Mouse (Mus musculus): ENCODE results near the gene Ivd.

Gene Ivd

GRCm38 (mm10) chr2:118881956-118882355 lies 20.2 kb downstream of the Ivd start:
- no peak for DNase-seq (ENCODE audit: low spot score in 2 of 2)

GRCm38 (mm10) chr2:118882840-118883679 lies 21.3 kb downstream of the Ivd start:
- DNase-seq (ENCODE audit: low spot score in 2 of 2) = peak in 1 of 2 experiments; percentile 83

GRCm38 (mm10) chr2:118887440-118887839 lies 25.7 kb downstream of the Ivd start:
- DNase-seq (ENCODE audit: low spot score in 2 of 2) = no peak

- DNase-seq (ENCODE audit: low spot score in 2 of 2) = no peak
Observed at GRCm38 (mm10) chr2:118887845-118888548, 26.2 kb downstream of the Ivd start.

GRCm38 (mm10) chr2:118891173-118891572 lies 29.4 kb downstream of the Ivd start:
- no peak for DNase-seq (ENCODE audit: low spot score in 2 of 2)

- peak; percentile 42 to 45 for DNase-seq (ENCODE audit: low spot score in 2 of 2)
Observed at GRCm38 (mm10) chr2:118895990-118896913, 34.5 kb downstream of the Ivd start.

GRCm38 (mm10) chr2:118896914-118897291 lies 35.1 kb downstream of the Ivd start:
- DNase-seq (ENCODE audit: low spot score in 2 of 2) = no peak

GRCm38 (mm10) chr2:118897392-118897791 lies 35.6 kb downstream of the Ivd start:
- no peak for DNase-seq (ENCODE audit: low spot score in 2 of 2)

- DNase-seq (ENCODE audit: low spot score in 2 of 2) = no peak
Observed at GRCm38 (mm10) chr2:118897808-118898207, 36.1 kb downstream of the Ivd start.

- no peak for DNase-seq (ENCODE audit: low spot score in 2 of 2)
Observed at GRCm38 (mm10) chr2:118898771-118899170, 37.0 kb downstream of the Ivd start.

GRCm38 (mm10) chr2:118899306-118899705 lies 37.6 kb downstream of the Ivd start:
- DNase-seq (ENCODE audit: low spot score in 2 of 2) = no peak

- no peak for DNase-seq (ENCODE audit: low spot score in 2 of 2)
Observed at GRCm38 (mm10) chr2:118899981-118900825, 38.4 kb downstream of the Ivd start, which contains the start of gene Bahd1. Bahd1 (plus strand) TSS chr2:118900377.

GRCm38 (mm10) chr2:118900826-118901140 lies 39.0 kb downstream of the Ivd start:
- peak in 1 of 2 experiments; percentile 27 for DNase-seq (ENCODE audit: low spot score in 2 of 2)

- peak; percentile 96 to 97 for DNase-seq (ENCODE audit: low spot score in 2 of 2)
Observed at GRCm38 (mm10) chr2:118901175-118902031, 39.6 kb downstream of the Ivd start.

- DNase-seq (ENCODE audit: low spot score in 2 of 2) = peak; percentile 43 to 56
Observed at GRCm38 (mm10) chr2:118902051-118903025, 40.6 kb downstream of the Ivd start.

GRCm38 (mm10) chr2:118903333-118903741 lies 41.6 kb downstream of the Ivd start:
- no peak for DNase-seq (ENCODE audit: low spot score in 2 of 2)

GRCm38 (mm10) chr2:118905433-118906117 lies 43.8 kb downstream of the Ivd start:
- no peak for DNase-seq (ENCODE audit: low spot score in 2 of 2)

GRCm38 (mm10) chr2:118906118-118906492 lies 44.4 kb downstream of the Ivd start:
- no peak for DNase-seq (ENCODE audit: low spot score in 2 of 2)

Measured in heart, adult 9 months (tissue).